Mouse (Mus musculus) layer of hippocampus, adult 9-10 months (tissue): ENCODE data around the gene Katnal1.

ENCODE experiments used
- DNase-seq: peaks from one replicate; pipeline ENCODE4 v3.0.0; 2022; ENCODE audit warnings: low spot score

The Katnal1 gene

DNA sequence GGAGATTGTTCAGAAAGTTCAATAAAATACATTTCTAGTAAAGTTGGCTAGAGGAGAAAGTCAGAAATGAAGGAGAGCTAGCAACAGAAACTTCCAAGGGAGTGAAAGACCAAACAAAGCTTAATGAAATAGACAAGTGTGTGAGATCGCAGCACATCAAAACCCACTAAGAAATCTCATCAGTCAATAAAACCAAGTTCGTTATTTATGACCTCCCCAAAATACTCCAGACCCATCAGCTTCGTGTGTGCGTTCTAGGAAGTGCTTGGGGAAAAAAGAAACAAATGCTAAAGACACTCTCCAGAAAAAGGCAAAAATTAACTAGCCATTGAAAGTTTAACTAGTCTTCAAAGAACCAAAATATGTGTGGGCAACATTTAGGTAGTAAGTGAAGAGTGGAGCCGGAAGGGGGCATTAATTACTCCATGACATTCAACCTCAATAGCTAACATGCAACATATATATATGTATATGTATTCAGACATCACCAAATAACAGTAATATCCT lies 1.4 kb downstream of the Katnal1 start:
- no peak for DNase-seq

DNA sequence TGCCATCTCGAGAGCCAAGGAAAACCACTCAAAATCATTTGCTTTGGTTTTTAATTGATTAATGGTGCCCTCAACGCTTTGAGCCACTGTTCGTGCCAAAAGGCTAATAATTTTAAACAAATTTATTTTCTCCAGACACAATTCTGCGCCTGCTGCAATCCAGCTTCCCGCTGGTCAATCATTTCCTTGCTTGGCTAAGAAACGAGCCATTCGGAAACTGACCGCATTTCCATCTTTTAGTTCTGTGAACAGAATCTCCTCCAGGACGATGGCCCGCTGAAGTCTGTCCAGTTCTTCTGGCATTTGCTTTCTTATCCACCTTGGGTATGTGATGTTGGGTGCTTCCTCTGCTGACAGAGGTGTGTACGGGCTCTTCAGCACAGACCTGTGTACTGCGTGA lies 4.5 kb downstream of the Katnal1 start:
- DNase-seq = no peak

DNA sequence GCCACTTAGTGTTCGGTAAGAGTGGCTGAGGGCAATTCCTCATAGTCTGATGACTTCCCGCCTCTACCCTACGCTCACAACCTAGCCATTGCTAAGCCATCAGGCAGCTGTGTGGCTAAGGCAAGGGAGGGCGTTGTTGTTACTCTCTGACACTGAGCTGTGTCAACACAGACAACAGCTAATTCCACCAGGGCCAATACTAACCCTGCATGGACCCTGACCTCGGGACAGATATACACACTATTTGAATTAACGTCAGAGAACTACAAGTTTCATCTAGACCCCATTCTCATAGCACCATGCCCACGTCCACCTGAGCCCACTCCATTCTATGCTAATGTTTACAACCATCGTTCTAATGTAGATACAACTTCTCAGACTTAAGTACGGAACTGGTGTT lies 5.1 kb downstream of the Katnal1 start:
- DNase-seq = no peak

DNA sequence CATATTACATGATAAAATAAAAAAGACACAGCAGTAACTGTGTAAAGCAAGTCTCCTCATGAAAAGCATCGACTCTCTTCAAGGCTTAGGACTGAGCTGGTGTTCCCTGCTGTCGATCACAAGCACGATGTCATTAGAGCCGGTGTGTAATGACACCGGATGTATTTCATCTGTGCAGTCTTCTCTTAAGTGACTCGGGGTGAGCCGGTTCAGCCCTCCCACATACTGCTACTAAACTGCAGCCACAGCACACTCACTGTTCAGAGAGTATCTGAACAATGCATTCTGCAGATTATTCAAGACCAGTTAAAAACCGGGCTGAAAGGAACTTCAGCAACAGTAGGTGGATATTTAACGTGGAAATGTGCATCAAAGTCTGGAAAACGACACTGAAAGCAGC lies 5.7 kb downstream of the Katnal1 start:
- DNase-seq = no peak

DNA sequence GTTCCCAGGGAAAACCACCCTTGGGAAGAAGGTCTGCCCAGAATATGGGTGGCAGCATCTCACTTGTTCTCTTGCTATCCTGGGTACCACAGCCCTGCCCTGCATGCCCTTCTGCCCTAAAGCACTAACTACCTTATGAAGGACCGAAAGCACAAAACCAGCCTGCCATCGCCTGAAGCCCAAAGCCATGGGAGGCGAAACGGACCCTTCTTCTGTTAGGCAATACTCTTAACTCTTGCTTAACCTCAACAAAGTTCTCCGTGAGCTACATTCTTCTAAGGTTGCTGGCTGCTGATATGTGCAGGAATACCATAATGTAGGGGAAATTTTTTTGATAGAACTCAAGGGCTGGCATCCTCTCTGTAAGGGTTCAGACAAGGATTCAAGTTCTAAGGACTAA lies 6.3 kb downstream of the Katnal1 start:
- DNase-seq = no peak

DNA sequence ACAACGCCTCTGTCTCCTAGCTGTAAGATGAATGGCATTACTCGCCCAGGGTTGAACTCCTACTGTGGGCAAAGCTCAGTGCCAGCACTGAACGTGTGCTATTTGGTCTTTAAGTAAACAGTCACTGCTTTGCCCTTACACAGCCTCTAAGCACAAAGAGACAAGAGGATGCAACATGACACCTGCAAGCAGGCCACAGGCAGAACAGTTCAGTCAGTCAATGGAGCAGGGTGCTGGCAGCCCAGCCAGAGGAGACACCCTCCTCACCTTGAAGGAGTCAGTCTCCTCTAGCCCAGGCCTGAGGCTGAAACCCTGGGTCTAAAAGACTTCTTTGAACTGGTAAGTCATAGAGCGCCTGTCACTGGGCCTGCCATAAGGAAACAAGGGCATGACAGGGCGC lies 11.1 kb downstream of the Katnal1 start:
- no peak for DNase-seq

DNA sequence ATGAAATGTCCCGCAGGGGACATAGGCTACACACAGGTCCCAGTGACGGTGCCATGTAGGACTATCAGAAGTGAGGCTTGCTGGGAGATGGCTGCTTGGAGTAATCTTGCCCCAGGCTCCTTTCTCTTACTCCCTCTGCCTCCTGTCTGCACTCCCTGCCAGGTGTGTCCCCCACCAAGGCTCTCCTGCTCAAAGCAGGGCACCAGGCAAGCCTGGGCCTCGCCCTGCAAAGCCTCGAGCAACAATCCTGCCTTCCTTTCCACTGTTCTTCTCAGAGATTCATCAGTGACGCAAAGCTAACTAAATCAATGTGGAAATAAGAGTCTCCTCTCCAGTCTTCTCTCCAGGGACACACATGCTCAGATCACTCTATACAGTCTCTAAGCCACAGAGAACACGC lies 12.3 kb downstream of the Katnal1 start:
- DNase-seq = no peak

DNA sequence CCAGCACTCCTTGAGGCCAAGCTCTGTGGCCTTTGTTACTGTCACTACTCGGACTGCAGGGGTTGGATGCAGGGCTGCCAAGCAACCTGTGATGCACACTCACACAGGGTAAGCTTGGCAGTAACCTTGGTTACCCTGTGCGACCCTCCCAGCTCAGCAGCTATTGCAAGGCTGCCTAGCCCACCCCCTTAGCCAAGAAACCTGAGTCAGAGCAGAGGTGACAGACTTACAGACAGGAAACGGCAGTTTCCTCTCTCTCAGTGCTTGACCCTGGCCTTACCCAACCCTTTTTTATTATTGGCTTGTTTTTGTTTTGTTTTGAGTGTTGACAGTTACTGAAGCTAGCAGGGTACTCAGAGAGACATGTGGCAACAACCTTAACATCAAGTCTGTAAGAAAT lies 16.9 kb downstream of the Katnal1 start:
- DNase-seq = no peak

DNA sequence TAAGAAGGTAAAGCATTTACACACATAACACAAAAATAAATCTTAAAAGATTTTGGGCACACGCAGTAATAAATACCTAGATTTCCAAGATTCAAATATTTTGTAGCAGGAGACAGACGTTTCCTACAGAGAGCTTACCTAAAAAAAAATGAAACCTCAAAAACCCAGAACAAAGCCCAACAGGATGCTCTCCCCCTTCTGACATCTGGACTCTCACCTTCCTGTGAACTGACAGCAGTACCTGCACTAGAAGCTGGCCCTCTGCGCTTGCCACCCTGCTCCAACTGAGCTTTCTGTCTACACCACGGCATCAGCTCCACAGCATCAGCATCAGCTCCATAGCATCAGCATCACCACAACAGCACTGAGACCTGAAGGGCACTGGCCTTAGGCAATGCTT lies 19.1 kb downstream of the Katnal1 start:
- DNase-seq = no peak

DNA sequence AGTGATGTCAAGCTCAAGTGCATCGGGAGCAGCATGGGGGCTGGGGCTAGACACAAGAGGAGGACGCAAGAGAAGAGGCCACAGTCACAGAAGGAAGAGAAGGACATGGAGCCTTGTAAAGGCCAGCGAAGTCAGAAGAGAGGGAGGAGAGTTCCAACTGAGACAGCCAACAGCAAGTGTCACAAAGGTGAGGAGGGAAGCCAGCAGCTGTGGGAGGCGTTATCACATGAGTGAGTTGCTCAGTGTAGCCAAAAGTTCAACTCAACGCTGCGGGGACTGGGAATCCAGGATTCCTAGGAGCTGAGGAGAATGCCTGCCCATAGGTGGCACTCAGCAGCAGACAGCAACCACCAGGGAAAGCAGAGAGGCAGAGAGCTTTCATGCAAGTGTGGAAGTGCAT lies 19.7 kb downstream of the Katnal1 start:
- no peak for DNase-seq

DNA sequence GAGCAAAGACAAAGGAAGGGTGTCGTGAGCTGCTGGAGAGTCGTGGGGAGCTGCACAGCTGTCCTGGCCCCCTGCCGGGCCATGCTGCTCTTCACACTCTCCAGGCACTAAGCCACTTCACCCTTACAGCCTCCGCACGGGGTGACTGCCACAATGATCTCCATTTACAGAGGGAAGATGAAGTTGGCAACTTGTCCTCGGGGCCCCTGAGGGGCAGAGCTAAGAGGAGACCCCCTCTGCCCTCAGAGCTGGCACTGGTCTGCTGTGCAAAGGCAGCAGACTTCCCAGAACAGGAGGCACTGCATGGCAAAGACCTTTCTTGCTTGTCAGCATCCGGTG lies 20.1 kb downstream of the Katnal1 start:
- no peak for DNase-seq

DNA sequence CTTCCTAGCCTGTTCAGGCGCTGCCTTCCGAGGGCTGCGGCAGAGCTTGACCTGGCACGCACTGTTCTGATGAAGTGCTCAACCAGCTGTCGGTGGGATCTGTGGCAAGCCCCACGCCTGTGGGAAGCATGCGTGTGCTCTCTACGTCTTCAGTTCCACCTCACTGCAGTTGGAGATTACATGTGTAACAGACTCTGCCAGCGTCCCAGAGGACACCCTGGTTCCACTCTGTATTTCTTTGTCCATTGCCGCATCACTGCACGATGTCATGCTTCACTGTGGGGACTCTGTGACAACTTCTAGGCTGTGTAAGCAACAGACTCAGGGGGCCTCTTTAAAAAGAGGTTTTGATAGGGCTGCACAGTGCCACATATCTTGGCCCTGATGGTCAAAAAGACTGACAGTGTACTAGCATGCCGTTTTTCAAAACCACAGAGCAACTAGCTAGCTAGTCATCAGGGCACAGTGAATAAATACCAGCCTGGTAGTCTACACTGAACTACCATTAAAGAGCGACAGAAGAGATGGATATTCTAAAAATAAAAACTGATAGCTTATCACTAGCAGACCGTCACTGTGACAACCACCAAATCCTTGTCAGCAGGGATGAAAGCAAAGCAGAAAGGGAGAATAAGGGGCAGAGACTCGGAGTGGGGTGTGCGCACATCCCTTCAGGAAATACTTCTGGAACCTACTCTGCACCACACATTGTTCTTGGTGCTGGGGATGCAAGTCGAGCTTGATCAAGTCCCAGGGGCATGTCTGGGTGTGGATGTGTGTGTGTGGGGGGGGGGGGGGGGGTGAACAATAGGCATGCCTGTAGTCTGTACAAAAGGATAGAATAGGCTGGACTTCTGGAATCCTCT lies 20.7 kb downstream of the Katnal1 start:
- DNase-seq = no peak

DNA sequence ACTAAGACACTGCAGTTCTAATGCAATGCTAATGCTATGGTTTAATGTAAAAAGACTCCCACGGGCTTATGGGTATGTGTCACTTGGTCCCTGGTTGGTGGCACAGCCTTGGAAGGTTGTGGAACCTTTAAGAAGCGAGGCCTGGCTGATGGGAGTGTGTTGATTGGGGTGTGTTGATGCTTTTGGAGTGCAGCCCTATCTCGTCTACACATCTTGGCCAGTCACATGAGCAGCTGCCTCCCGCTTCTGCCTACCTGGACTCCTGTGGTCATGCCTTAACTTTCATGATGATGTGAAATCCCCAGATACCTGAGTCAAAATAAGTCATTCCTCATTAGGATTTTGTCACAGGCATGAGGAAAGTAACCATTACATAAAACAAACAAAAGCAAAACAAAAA lies 22.8 kb downstream of the Katnal1 start:
- DNase-seq = no peak

DNA sequence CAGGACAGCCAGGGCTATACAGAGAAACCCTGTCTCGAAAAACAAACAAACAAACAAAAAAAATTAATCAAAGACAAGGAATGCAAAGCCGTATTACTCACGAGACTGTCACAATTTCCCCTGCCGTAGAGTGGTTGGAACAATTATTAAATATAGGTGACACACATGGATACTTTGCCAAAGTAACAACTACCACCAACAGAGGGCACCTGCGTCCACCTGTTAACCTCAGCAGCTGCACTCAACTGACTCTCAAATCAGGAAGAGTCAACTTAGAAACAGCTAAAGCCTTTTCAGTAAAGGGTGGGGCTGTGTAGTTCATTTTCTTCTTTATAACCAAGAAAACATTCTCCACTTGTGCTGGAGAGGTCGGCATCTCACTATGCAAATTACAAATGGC lies 24.3 kb downstream of the Katnal1 start:
- DNase-seq = no peak

DNA sequence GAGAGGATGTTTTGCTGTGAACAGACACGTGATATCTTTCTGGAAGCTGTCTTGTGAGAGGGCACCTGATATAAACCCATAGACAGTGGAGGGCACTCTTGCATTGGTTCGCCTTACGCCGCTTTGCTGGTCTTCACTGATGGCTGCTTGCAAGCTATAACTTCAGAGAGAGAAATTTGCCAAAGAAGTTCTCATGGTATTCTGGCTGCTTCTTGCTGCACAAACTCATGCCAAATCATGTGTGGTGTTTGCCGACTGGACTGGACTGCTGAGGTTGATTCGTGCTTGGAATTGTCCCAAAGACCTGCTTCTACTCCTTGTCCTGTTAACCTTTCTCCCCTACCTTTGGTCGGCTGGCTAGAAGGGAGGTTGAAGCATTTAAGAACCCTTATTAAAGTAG lies 29.8 kb downstream of the Katnal1 start:
- DNase-seq = no peak

DNA sequence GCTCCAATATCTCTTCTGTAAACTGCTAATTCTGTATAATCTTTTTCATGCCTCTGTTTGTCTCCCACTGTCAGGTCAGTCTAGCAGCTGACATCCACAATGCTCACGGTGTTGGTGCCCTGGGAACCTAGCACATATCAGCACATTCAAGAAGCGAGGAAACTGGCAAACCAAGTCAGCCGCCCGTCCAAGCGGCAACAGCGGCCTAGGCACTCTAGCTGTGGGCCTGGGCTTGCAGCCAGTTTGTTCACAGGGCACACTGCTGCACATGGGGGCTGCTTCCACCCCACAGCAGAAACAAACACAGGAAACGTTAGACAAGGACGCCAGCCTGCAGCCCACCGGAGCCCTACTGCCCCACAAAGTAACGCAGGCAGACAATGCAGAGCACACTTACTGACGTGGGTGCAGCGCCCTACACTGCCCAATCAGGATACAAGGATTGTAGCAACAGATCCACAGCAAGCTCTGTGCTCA lies 31.1 kb downstream of the Katnal1 start:
- no peak for DNase-seq

DNA sequence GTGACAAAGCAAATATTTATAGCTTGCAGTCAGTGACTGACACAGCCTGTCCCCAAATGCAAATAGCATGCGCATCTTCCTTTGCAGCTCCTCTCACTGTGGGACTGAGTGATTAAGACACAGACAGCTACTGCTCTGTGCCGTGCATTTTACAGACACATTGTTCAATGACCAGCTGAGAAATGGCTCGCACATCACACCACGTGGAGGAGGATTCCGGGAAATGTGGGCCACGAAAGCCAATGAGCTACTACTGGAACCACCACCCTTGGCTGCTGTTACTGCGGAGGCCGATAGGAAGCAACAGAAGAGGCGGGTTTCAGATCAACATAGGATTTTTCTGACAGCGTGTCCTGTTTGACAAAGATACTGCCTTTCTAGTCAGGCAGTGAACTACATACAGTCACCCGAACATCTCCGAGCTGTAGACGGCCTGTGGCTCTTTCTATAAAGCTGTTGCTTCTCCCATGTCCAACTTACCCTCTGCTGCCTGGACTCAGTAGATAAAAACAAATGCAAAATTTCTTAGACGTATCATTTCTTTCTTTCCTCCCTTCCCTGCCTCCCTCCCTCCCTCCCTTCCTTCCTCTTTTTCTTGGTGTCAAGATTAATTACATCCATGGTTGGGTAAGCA lies 31.9 kb downstream of the Katnal1 start:
- peak; percentile 37 for DNase-seq

DNA sequence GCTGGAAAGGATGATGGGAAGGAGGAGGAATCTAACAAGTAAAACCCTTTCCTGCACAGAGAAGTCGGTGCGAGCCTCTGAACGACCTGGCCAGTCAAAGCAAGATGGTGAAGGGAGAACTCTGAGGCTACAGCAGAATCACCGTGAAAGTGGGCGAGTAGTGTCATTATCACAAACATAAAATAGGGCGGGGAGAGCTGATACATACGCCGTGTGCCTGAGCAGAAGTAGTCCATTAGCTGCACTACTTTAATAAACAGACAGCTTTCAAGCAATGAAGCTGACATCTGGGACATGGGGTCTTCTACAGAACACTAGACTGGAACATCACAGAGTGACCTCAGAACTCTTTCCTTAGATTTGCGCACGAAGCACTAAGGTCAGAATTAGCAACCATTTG lies 32.6 kb downstream of the Katnal1 start:
- no peak for DNase-seq

DNA sequence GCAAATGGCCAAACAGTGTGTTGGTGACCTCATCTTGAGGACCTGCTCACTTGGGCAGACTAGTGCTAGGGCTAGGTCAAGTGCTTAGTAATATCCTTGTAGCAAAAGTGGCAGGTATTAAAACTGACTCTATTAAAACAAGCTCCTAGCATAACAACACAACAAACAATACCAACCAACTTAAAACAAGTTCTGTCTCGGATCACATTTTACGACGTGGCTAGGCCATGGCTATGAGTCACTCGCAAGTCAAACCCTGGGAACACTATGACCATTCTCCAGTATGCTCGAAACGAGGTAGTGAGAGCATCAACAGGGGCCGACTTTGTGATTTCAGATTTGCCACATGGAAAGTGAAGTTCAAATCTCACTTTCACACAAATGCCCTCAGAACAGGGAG lies 33.3 kb downstream of the Katnal1 start:
- no peak for DNase-seq

DNA sequence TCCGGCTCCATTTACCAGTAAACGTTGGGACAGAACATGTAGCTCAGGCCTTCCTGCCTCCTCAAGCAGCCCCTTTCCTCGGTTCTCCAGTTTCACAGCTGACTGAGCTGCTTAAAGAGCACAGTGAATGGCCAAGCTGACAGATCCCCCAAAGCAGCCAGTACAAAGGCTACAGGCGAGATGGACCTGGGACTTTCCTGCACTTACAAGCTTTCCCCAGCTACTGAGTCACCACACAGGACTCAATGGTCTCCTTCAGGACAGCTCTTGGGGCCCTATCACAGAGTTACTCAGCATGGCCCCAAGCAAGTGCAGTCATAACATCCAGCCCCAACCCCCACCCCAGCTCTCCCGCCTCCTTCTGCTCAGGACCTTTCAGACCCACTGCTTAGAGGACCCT lies 34.1 kb downstream of the Katnal1 start:
- no peak for DNase-seq

DNA sequence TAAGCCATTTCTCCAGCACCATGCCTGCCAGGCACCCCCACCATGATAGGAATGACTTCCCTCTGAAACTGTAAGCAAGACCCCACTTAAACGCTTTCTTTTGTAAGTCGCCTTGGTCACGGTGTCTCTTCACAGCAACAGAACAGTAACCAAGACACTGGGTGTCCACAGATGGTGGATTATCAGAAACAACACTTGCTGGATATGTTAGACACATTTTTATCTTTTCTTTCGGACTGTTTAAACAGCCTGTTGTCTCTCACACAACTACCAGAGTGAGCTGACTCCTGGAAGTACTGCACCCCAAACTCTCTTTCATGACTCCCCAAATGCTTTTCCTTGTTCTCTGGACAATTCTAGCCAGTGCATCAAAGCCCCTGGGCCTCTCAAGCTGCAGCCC lies 38.9 kb downstream of the Katnal1 start:
- DNase-seq = no peak

DNA sequence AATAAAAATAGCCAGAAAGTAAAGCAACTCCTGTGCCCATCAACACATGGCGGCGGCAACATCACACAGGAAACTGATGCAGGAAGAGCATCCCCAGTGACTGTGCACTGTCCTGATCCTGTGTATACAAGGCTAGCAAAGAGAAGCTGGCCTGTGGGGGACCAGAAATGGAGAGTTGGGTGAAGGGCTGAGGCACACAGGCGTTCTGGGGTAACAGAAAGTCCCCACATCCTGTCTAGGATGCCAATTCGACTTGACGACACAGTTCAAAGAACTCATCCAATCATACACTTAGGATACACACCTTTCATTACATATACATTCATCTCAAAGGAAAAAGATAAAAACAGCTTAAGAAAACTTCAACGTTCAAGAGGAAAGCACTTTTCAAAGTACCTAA lies 41.1 kb downstream of the Katnal1 start:
- DNase-seq = no peak

DNA sequence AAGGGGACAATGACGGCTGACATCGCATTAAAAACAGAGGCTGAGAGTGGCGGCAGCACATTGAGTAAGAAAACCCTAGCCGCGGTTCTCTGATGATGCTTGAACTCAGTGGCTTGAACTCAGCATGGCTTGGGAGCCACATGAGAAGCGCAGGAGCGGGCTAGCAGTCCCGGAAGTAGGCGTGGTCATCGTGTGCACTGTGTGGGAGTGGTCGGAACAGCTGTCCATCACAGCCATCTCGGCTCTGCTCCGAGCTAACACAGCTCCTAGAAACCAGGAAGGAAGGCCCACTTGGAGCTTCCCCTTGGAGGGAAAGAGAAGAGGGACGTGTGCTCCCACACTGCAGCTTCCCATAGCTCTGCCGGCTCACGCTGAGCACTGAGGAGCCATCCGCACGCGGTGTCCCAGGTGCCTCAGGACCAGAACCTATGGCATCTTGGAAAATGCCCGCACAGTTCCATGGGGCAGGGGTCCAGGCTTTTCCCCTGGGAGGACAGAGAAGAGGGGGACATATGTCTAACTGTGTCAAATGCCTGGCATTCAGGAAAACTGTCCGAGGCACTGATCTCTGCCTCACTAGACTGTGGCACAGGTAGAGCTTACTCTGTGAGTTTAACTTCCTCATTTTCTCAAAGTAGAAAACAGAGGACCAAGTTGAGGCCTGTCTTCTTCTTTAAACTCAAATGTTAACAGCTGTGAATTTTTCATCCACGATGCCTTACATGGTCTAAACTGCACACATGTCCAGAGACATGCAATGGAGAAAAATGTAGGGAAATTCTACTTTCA lies 43.1 kb downstream of the Katnal1 start:
- no peak for DNase-seq
